ENCODE assay signal across 13 mouse cellular contexts in the genomic region with DNA sequence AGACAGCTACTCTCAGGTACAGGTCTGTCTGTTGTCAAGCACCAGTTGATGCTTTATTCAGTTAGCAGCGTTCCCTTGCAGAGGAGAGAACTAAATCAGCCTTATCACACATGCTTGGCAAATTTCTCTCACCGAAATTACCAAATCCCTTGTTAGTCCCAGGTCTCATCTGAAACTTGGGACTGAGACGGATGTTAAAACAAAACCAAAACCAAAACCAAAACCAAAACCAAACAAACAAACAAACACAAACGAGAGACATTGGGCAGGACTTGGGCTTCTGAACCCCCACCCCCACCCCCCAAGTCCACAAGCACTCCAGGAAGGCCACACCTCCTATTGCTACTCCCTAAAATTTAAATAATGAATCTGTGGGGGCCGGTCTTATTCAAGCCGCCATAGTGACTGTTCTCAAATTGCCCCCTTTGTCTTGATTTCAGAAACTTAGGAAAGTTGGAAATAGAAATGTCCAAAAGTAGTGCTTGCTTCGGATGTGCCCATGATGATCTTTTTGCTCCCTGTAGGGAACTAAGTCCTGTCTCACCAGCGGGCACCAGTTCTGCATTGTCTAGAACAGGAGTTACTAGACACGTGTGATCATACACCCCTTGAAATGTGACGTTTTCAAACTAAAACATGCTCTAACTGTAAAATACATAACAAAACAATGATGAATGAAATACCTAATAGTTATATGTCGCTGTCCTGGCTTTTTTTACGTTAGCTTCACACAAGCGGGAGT. TPM values are rescaled to one million over a fixed set of nuclear protein-coding genes. Genes with fewer than 3 reads are reported as not detected.
A peak's percentile ranks its signal among the peaks of the same experiment; 100 is the strongest.
DNase-seq lines count a peak whose midpoint lies in the region; ATAC-seq and TF ChIP-seq lines count a peak whose summit lies in the region.
"Had no signal": no experiment of that assay in that cellular context is flagged by ENCODE, and none has a peak within 500 bp of the region (broad histone marks: within the 10 kb centered on the region; RNA-seq: fewer than 3 reads in every experiment).

No protein-coding gene starts in this region.

- H3K36me3 ChIP-seq in forebrain, embryonic 13.5 days (ENCODE audit: poor library complexity, severe bottlenecking), result no peaks in the 10 kb centered on the region
- no peaks in the 10 kb centered on the region for H3K36me3 ChIP-seq in forebrain, embryonic 15.5 days
- no peaks in the 10 kb centered on the region for H3K36me3 ChIP-seq in hindbrain, embryonic 15.5 days
- no peaks in the 10 kb centered on the region for H3K36me3 ChIP-seq in hindbrain, embryonic 16.5 days (ENCODE audit: control insufficient read depth, insufficient read depth, low read length)
- no peaks in the 10 kb centered on the region for H3K36me3 ChIP-seq in E14TG2a.4 (ENCODE audit: insufficient read depth, low read length)
- no peaks in the 10 kb centered on the region for H3K36me3 ChIP-seq in intestine, postnatal 0 days (ENCODE audit: control insufficient read depth, insufficient read depth)
- H3K36me3 ChIP-seq in limb, embryonic 10.5 days, result no peaks in the 10 kb centered on the region
- H3K36me3 ChIP-seq: neural tube, embryonic 15.5 days had no signal

- DNase-seq in limb, embryonic 10.5 days (ENCODE audit: low spot score), result no peak
- no peak for DNase-seq in cerebellum, postnatal 14 days
- DNase-seq: adrenal gland, adult 2 months; kidney, adult 2 months; lung, adult 2 months had no signal

- WGBS in forebrain, embryonic 13.5 days, result 55% methylated on average over 13 of the region's 13 CpGs
- 54% methylated on average over 13 of the region's 13 CpGs for WGBS in forebrain, embryonic 15.5 days
- 51% methylated on average over 13 of the region's 13 CpGs for WGBS in hindbrain, embryonic 15.5 days
- WGBS in hindbrain, embryonic 16.5 days, result 55% methylated on average over 13 of the region's 13 CpGs
- WGBS in intestine, postnatal 0 days, result 54% methylated on average over 13 of the region's 13 CpGs
- WGBS in limb, embryonic 10.5 days, result 47% methylated on average over 13 of the region's 13 CpGs

- TF ChIP-seq CTCF in E14TG2a.4 (conservative IDR thresholded peaks at IDR 0.05; ENCODE audit: low read length), result no peak
- TF ChIP-seq CTCF in intestine, postnatal 0 days (IDR thresholded peaks at IDR 0.05; ENCODE audit: low read depth), result no peak

- H3K27me3 ChIP-seq in forebrain, embryonic 13.5 days, result no peaks in the 10 kb centered on the region
- H3K27me3 ChIP-seq in forebrain, embryonic 15.5 days, result no peaks in the 10 kb centered on the region
- H3K27me3 ChIP-seq in hindbrain, embryonic 15.5 days, result no peaks in the 10 kb centered on the region
- no peaks in the 10 kb centered on the region for H3K27me3 ChIP-seq in hindbrain, embryonic 16.5 days (replicated peaks; ENCODE audit: control insufficient read depth, insufficient read depth, low read length)
- H3K27me3 ChIP-seq in E14TG2a.4 (ENCODE audit: insufficient read depth, low read length), result no peaks in the 10 kb centered on the region
- no peaks in the 10 kb centered on the region for H3K27me3 ChIP-seq in intestine, postnatal 0 days (replicated peaks; ENCODE audit: control insufficient read depth, insufficient read depth, low read length)
- no peaks in the 10 kb centered on the region for H3K27me3 ChIP-seq in limb, embryonic 10.5 days (ENCODE audit: low read depth, poor library complexity, severe bottlenecking)
- H3K27me3 ChIP-seq: neural tube, embryonic 15.5 days had no signal

- no peak overlapping the region for H3K9ac ChIP-seq in forebrain, embryonic 13.5 days
- no peak overlapping the region for H3K9ac ChIP-seq in forebrain, embryonic 15.5 days (replicated peaks)
- H3K9ac ChIP-seq in hindbrain, embryonic 15.5 days, result no peak overlapping the region
- no peak overlapping the region for H3K9ac ChIP-seq in hindbrain, embryonic 16.5 days (ENCODE audit: low read depth, low read length)
- H3K9ac ChIP-seq in intestine, postnatal 0 days (ENCODE audit: low read depth, low read length), result no peak overlapping the region
- H3K9ac ChIP-seq: neural tube, embryonic 15.5 days had no signal

- H3K27ac ChIP-seq in forebrain, embryonic 13.5 days, result no peak overlapping the region
- H3K27ac ChIP-seq in forebrain, embryonic 15.5 days (replicated peaks), result no peak overlapping the region
- no peak overlapping the region for H3K27ac ChIP-seq in hindbrain, embryonic 15.5 days (replicated peaks)
- H3K27ac ChIP-seq in hindbrain, embryonic 16.5 days (ENCODE audit: low read depth, low read length), result no peak overlapping the region
- H3K27ac ChIP-seq in intestine, postnatal 0 days (ENCODE audit: low read depth, low read length), result no peak overlapping the region
- H3K27ac ChIP-seq in limb, embryonic 10.5 days, result no peak overlapping the region
- H3K27ac ChIP-seq: neural tube, embryonic 15.5 days had no signal

- H3K4me2 ChIP-seq in forebrain, embryonic 13.5 days, result no peak overlapping the region
- no peak overlapping the region for H3K4me2 ChIP-seq in forebrain, embryonic 15.5 days (replicated peaks)
- peak overlapping the region; percentile 13 for H3K4me2 ChIP-seq in hindbrain, embryonic 15.5 days
- no peak overlapping the region; the same call in 1 of the 2 replicates for H3K4me2 ChIP-seq in hindbrain, embryonic 16.5 days (ENCODE audit: low read length)
- peak overlapping the region; percentile 37 for H3K4me2 ChIP-seq in intestine, postnatal 0 days (replicated peaks; ENCODE audit: low read depth)
- H3K4me2 ChIP-seq: neural tube, embryonic 15.5 days had no signal

- H3K4me1 ChIP-seq in forebrain, embryonic 13.5 days, result no peaks in the 10 kb centered on the region
- H3K4me1 ChIP-seq in forebrain, embryonic 15.5 days, result no peaks in the 10 kb centered on the region
- no peaks in the 10 kb centered on the region for H3K4me1 ChIP-seq in hindbrain, embryonic 15.5 days (replicated peaks)
- H3K4me1 ChIP-seq in hindbrain, embryonic 16.5 days (ENCODE audit: control insufficient read depth, insufficient read depth, low read depth, low read length), result no peaks in the 10 kb centered on the region
- peaks cover 48% of the 10 kb centered on the region for H3K4me1 ChIP-seq in E14TG2a.4 (replicated peaks; ENCODE audit: low read depth, low read length)
- no peaks in the 10 kb centered on the region for H3K4me1 ChIP-seq in intestine, postnatal 0 days (replicated peaks; ENCODE audit: control insufficient read depth, insufficient read depth, low read length)
- no peaks in the 10 kb centered on the region for H3K4me1 ChIP-seq in limb, embryonic 10.5 days
- H3K4me1 ChIP-seq: neural tube, embryonic 15.5 days had no signal

- no peaks in the 10 kb centered on the region for H3K9me3 ChIP-seq in forebrain, embryonic 13.5 days (replicated peaks)
- no peaks in the 10 kb centered on the region for H3K9me3 ChIP-seq in forebrain, embryonic 15.5 days
- H3K9me3 ChIP-seq in hindbrain, embryonic 15.5 days, result no peaks in the 10 kb centered on the region
- no peaks in the 10 kb centered on the region for H3K9me3 ChIP-seq in hindbrain, embryonic 16.5 days (ENCODE audit: control insufficient read depth, low read length)
- H3K9me3 ChIP-seq in E14TG2a.4 (ENCODE audit: low read length), result no peaks in the 10 kb centered on the region
- H3K9me3 ChIP-seq in intestine, postnatal 0 days (ENCODE audit: control insufficient read depth), result no peaks in the 10 kb centered on the region
- no peaks in the 10 kb centered on the region for H3K9me3 ChIP-seq in limb, embryonic 10.5 days (replicated peaks)
- H3K9me3 ChIP-seq: neural tube, embryonic 15.5 days had no signal

- ATAC-seq in forebrain, embryonic 13.5 days, result peak; percentile 33
- no peak for ATAC-seq in forebrain, embryonic 15.5 days (replicated peaks)
- no peak for ATAC-seq in hindbrain, embryonic 15.5 days (ENCODE audit: low FRiP score, low read depth)
- no peak for ATAC-seq in hindbrain, embryonic 16.5 days
- no peak for ATAC-seq in intestine, postnatal 0 days
- ATAC-seq: midbrain, embryonic 16.5 days had no signal

- H3K4me3 ChIP-seq in forebrain, embryonic 13.5 days, result no peak overlapping the region
- no peak overlapping the region for H3K4me3 ChIP-seq in forebrain, embryonic 15.5 days
- no peak overlapping the region for H3K4me3 ChIP-seq in hindbrain, embryonic 15.5 days
- H3K4me3 ChIP-seq in hindbrain, embryonic 16.5 days (ENCODE audit: low read length), result no peak overlapping the region
- peak overlapping the region; percentile 72 for H3K4me3 ChIP-seq in E14TG2a.4 (replicated peaks; ENCODE audit: low read length)
- no peak overlapping the region for H3K4me3 ChIP-seq in intestine, postnatal 0 days (ENCODE audit: low read depth, low read length)
- H3K4me3 ChIP-seq in limb, embryonic 10.5 days, result no peak overlapping the region
- H3K4me3 ChIP-seq: neural tube, embryonic 15.5 days had no signal

RNA-seq across cellular contexts. Expression of gene Neb, which starts 0.4 kb away (rescaled TPM):
- polyA plus RNA-seq in forebrain, embryonic 13.5 days (2015; fragmentation: Nextera tagmentation; extraction: Ambion mirVana), result 3.6 and 4.7 TPM in 2 replicates
- polyA plus RNA-seq in forebrain, embryonic 15.5 days (2015; fragmentation: Nextera tagmentation; extraction: Ambion mirVana), result 9.8 and 10.3 TPM in 2 replicates
- 0.36 and 1.3 TPM in 2 replicates for polyA plus RNA-seq in hindbrain, embryonic 15.5 days (2015; fragmentation: Nextera tagmentation; extraction: Ambion mirVana)
- 0.76 and 8.8 TPM in 2 replicates for polyA plus RNA-seq in hindbrain, embryonic 16.5 days (2015; fragmentation: Nextera tagmentation; extraction: Ambion mirVana)
- 0.10 and 0.17 TPM in 2 replicates for polyA plus RNA-seq in intestine, postnatal 0 days (2015; fragmentation: Nextera tagmentation; extraction: Ambion mirVana)
- 0.49 and 1.8 TPM in 2 replicates for polyA plus RNA-seq in limb, embryonic 10.5 days (2016; fragmentation: Nextera tagmentation; extraction: Ambion mirVana)

RNA-seq across cellular contexts. Expression of gene Arl5a, which starts 46.8 kb away (rescaled TPM):
- polyA plus RNA-seq in forebrain, embryonic 13.5 days (2015; fragmentation: Nextera tagmentation; extraction: Ambion mirVana), result 43.2 and 47.4 TPM in 2 replicates
- polyA plus RNA-seq in forebrain, embryonic 15.5 days (2015; fragmentation: Nextera tagmentation; extraction: Ambion mirVana), result 49.3 and 50.4 TPM in 2 replicates
- 38.3 and 39.1 TPM in 2 replicates for polyA plus RNA-seq in hindbrain, embryonic 15.5 days (2015; fragmentation: Nextera tagmentation; extraction: Ambion mirVana)
- polyA plus RNA-seq in hindbrain, embryonic 16.5 days (2015; fragmentation: Nextera tagmentation; extraction: Ambion mirVana), result 25.8 and 39.3 TPM in 2 replicates
- polyA plus RNA-seq in intestine, postnatal 0 days (2015; fragmentation: Nextera tagmentation; extraction: Ambion mirVana), result 27.4 and 31.1 TPM in 2 replicates
- polyA plus RNA-seq in limb, embryonic 10.5 days (2016; fragmentation: Nextera tagmentation; extraction: Ambion mirVana), result 48.4 and 60.2 TPM in 2 replicates

Comparison
In these comparisons a context has a peak if more than half of its experiments do, and no peak if none do; other contexts are left out.
1. H3K4me2 ChIP-seq: peak in hindbrain, embryonic 15.5 days (single experiment) and intestine, postnatal 0 days (single experiment); none in forebrain, embryonic 13.5 days (single experiment), forebrain, embryonic 15.5 days (single experiment) and hindbrain, embryonic 16.5 days (single experiment).